Mouse (Mus musculus) megakaryocyte, embryonic 14.5 days (primary cell): ENCODE data around the gene Evc. TPM values are rescaled to one million over a fixed set of nuclear protein-coding genes. Genes with fewer than 3 reads are reported as not detected.

ENCODE experiments used
- H3K27me3 ChIP-seq: replicated peaks from 2 replicates; pipeline ENCODE3; 2012; ENCODE audit warnings: inconsistent platforms
- H3K36me3 ChIP-seq: replicated peaks from 2 replicates; pipeline ENCODE3; 2012; ENCODE audit warnings: low read length, inconsistent platforms, mixed read lengths
- H3K4me1 ChIP-seq: 2 replicates; pipeline ENCODE4 v1.6.1; 2012; ENCODE audit warnings: inconsistent platforms
- H3K4me3 ChIP-seq: replicated peaks from 2 replicates; pipeline ENCODE3; 2012; ENCODE audit warnings: moderate library complexity, mild to moderate bottlenecking, inconsistent platforms
- H3K9me3 ChIP-seq: 2 replicates; pipeline ENCODE4 v1.6.1; 2012; ENCODE audit warnings: inconsistent platforms
- FLI1 ChIP-seq: IDR thresholded peaks from 2 replicates; pipeline ENCODE4 v1.6.1; 2012; ENCODE audit warnings: low read length, inconsistent platforms, mixed read lengths
- GATA1 ChIP-seq: IDR thresholded peaks from 3 replicates; pipeline ENCODE4 v1.6.1; 2012; ENCODE audit warnings: mixed read lengths, low read length, inconsistent platforms, borderline replicate concordance
- polyA plus RNA-seq: library from polyadenylated mRNA; stranded (reverse); fragments of >175 nt; gene quantifications from 2 replicates; pipeline ENCODE4 v1.2.3, GENCODE M21; 2012; ENCODE audit warnings: low replicate concordance; ENCODE audit not compliant: insufficient read depth

Gene Evc
- polyA plus RNA-seq, 1 experiment = 0.08 TPM

DNA sequence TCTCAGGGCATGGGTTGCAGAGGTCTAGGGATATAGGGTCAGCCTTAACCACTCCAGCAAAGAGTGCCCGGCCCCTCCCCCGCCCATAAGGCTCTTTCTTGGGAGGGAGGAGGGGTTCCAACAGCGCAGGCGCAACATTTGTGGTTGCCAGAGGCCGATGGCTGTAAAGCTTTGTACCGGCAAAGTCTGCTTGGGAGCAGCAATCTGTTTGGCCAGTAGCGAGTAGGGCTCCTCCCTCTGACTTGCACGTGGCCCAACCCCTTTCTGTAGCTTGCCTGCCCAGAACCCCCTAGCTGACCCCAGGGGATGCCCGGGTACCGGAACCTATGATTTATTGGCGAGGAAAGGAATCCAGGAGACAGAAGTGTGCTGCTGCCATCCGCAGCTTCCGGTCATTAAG is 92.5 kb downstream of the Evc start:
- Histone ChIP-seq H3K36me3 (no peaks in the 10 kb centered on the region), H3K4me1 (peaks cover 11% of the 10 kb centered on the region; the same call in 1 of the 2 replicates), H3K9me3 (peaks cover 19% of the 10 kb centered on the region), H3K4me3 (no peak overlapping the region), H3K27me3 (peaks cover 83% of the 10 kb centered on the region)
- no peak for TF ChIP-seq FLI1
- TF ChIP-seq GATA1 = no peak

DNA sequence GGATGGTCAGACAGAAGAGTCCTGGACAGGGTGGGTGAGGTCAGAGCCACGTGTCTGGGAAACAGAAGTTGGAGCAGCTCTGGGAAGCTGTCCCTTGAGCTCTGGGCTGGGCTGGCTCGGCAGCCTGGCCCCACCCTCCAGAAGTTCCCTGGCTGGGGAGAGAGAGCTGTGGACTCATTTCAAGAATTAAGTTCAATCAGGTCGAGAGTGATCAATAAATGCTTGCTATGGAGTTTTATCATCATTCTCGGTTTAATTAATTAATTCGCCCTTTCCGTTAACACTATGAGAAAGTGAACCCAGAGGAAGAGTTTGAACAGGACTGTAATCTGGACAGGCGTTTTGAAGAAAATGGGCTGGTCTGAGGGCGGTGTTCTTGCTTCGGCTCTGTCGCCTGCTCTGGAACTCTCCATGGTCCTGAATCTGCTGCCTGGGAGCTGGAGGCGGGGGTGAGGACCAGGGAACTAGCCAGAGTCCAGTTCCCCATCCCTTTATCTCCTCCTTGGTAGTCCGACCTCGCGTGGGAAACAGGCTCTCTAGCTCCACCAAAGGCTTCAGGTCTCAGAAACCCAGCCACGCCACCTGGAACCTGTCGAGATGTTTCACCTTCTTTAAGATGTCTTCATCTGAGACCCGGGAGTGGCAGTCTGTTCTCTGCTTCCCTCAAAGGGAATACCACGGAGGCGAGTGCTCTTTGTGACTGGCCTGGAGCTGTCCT is 93.4 kb downstream of the Evc start:
- H3K36me3 ChIP-seq = no peaks in the 10 kb centered on the region
- peaks cover 81% of the 10 kb centered on the region for H3K27me3 ChIP-seq
- peaks cover 19% of the 10 kb centered on the region for H3K9me3 ChIP-seq
- H3K4me1 ChIP-seq = peaks cover 11% of the 10 kb centered on the region; the same call in 1 of the 2 replicates
- TF ChIP-seq GATA1 = no peak
- TF ChIP-seq FLI1 = no peak
- H3K4me3 ChIP-seq = no peak overlapping the region

- H3K9me3 ChIP-seq = peaks cover 19% of the 10 kb centered on the region
- H3K36me3 ChIP-seq = no peaks in the 10 kb centered on the region
- TF ChIP-seq FLI1 = no peak
- TF ChIP-seq GATA1 = no peak
- H3K27me3 ChIP-seq = peaks cover 75% of the 10 kb centered on the region
- no peak overlapping the region for H3K4me3 ChIP-seq
- H3K4me1 ChIP-seq = peaks cover 11% of the 10 kb centered on the region; the same call in 1 of the 2 replicates
Measured at GRCm38 (mm10) chr5:37242360-37243168, 94.1 kb downstream of the Evc start.

- H3K4me3 ChIP-seq = no peak within 1 kb of the TSS
- H3K27me3 ChIP-seq = peaks cover 67% of the 10 kb centered on the region
- peaks cover 11% of the 10 kb centered on the region; the same call in 1 of the 2 replicates for H3K4me1 ChIP-seq
- H3K36me3 ChIP-seq = no peaks in the 10 kb centered on the region
- TF ChIP-seq FLI1 = no peak
- no peak for TF ChIP-seq GATA1
- H3K9me3 ChIP-seq = peaks cover 19% of the 10 kb centered on the region
Measured at GRCm38 (mm10) chr5:37241651-37242151, 95.0 kb downstream of the Evc start, which contains the start of gene Crmp1. Gene Crmp1 (plus strand): TSS chr5:37241940.

GRCm38 (mm10) chr5:37241224-37241623 is 95.5 kb downstream of the Evc start:
- H3K36me3 ChIP-seq = no peaks in the 10 kb centered on the region
- H3K27me3 ChIP-seq = peaks cover 62% of the 10 kb centered on the region
- TF ChIP-seq FLI1 = no peak
- TF ChIP-seq GATA1 = no peak
- no peak overlapping the region for H3K4me3 ChIP-seq
- H3K9me3 ChIP-seq = peaks cover 19% of the 10 kb centered on the region
- H3K4me1 ChIP-seq = peaks cover 8% of the 10 kb centered on the region; the same call in 1 of the 2 replicates

DNA sequence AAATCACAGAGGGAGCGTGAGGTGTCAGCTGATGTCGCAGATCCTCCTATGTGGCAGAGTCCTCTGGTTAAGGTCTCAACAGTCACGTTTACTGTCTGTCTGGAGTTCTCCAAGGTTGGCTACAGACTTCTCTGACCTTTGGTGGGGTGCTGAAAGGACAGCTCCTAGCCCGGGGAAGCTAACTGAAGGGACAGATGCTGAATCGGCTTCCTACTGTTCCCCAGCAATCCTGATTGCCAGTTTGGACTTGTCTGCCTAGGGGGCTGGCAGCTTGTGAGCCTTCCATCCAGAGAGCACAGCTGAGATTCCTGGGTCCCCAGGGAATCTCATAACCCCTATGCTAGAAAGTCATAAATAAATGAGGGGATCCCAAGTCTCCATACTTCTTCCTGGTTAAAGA is 96.1 kb downstream of the Evc start:
- Histone ChIP-seq H3K27me3 (peaks cover 57% of the 10 kb centered on the region), H3K9me3 (peaks cover 19% of the 10 kb centered on the region), H3K36me3 (no peaks in the 10 kb centered on the region), H3K4me3 (no peak overlapping the region), H3K4me1 (peaks cover 6% of the 10 kb centered on the region; the same call in 1 of the 2 replicates)
- no peak for TF ChIP-seq GATA1
- TF ChIP-seq FLI1 = no peak

Other genes starting within 250 kb of the Evc start
- not detected in 2 replicates for gene Crmp1, start 95.0 kb downstream of the Evc start, polyA plus RNA-seq
- gene Evc2, start 1.6 kb upstream of the Evc start, polyA plus RNA-seq = 0.70 TPM in 1 of 2 replicates, not detected in the other